Mouse (Mus musculus): Measurements from ENCODE around the gene Tmem222.

DNA sequence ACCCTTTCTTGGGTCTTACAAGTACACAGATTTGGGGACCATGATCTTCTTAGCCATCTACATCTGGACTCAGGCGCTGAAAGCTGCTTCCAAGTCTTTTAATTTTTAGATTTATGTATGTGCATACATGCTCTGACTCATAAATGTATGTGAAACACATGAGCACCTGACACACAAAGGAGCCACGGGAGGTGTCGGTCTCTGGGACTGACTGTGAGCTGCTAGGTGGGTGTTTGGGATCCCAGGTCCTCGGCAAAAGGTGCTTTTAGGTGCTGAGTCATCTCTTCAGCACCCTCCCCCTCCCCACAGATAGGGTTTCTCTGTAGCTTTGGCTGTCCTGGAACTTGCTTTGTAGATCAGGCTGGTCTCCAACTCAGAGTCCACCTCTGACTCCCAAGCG, 13.8 kb downstream of the Tmem222 start:
- TF ChIP-seq EP300 (IDR thresholded peaks at IDR 0.05; ENCODE audit: low read depth) (no peak), CTCF (IDR thresholded peaks at IDR 0.05; ENCODE audit: low read depth) (no peak)
